Mouse (Mus musculus) layer of hippocampus, adult 2 months (tissue): ENCODE measurements around the gene Gpd1. TPM values are rescaled to one million over a fixed set of nuclear protein-coding genes. Genes with fewer than 3 reads are reported as not detected.
"Not testable (repeated sequence)": the region's sequence is repeated elsewhere in the genome, so short reads cannot be mapped to it uniquely, and the experiment has no call there.

Source experiments
- DNase-seq, 2 experiments: peaks; one replicate each; pipeline ENCODE4 v3.0.0; 2022; ENCODE audit warnings: low spot score in 2 of 2
- H3K27ac ChIP-seq: fragments of 200-600 bp; 2 replicates; pipeline ENCODE4 v1.8.1; 2022
- H3K4me3 ChIP-seq: fragments of 200-600 bp; 2 replicates; pipeline ENCODE4 v1.8.1; 2022; ENCODE audit warnings: mild to moderate bottlenecking
- CTCF ChIP-seq: fragments of 200-600 bp; conservative IDR thresholded peaks from 2 replicates; pipeline ENCODE4 v1.8.1; 2022; ENCODE audit warnings: antibody characterized with exemption, mild to moderate bottlenecking, moderate library complexity
- total RNA-seq, 2 experiments: library from RNA; stranded (reverse); gene quantifications; 2 replicates each; pipeline ENCODE4 v1.2.3; 2021

Gene Gpd1
- total RNA-seq, 2 experiments from 2014 or later: 142 to 148 TPM

DNA sequence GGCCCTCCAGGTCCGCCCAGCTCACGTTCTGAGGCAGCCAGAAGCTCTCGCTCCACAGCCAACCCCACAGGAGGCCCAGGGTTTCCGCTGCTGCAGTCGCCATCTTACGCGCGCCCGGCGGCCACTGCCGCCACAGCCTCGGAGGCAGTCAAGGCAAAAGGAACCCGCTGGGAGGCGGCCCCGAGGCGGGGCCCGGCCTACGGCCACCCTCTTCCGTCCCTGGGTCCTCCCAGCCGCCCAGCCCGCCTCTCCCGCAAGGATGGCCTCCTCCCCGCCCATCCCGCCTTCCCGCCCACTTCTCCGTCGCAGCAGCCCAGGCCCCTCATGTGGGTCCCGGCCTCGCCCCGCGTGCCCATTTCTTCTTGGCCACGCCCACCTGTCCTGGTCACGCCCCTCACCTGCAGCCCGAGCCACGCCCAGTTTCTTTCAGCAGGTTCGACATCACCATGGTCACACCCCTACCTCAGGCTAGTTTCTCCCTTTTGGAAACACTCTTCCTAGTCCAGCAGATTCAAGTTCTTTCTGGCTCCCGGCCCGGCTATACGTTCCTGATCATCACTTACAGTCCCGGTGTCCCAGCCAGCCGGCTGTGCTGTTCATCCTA, 55.1 kb downstream of the Gpd1 start:
- H3K27ac ChIP-seq: peak overlapping the region; percentile 93
- peak overlapping the region; percentile 92 for H3K4me3 ChIP-seq
- TF ChIP-seq CTCF: peak; percentile 59
- DNase-seq: peak; percentile 82 to 83

GRCm38 (mm10) chr15:99772881-99772924, 55.4 kb downstream of the Gpd1 start, which contains the start of gene Cers5:
Gene Cers5, minus strand, starts transcription at chr15:99772885.
- H3K27ac ChIP-seq: peak within 1 kb of the TSS; percentile 93
- DNase-seq: not testable (repeated sequence)
- H3K4me3 ChIP-seq: peak within 1 kb of the TSS; percentile 92

GRCm38 (mm10) chr15:99772925-99773324, 55.6 kb downstream of the Gpd1 start:
- DNase-seq: no peak
- no peak for TF ChIP-seq CTCF
- Histone ChIP-seq H3K27ac (no peak overlapping the region), H3K4me3 (no peak overlapping the region)

Other genes with a start within 250 kb of the Gpd1 start
- gene Bcdin3d, start 242.8 kb upstream of the Gpd1 start, total RNA-seq: 1 to 10 TPM; 4.0 to 5.5 TPM
- 100 to 1,000 TPM; 394 to 431 TPM for gene Faim2, start 189.3 kb upstream of the Gpd1 start, total RNA-seq
- gene Aqp2, start 138.5 kb upstream of the Gpd1 start, total RNA-seq: not detected
- not detected for gene Aqp5, start 126.7 kb upstream of the Gpd1 start, total RNA-seq
- gene Aqp6, start 116.1 kb upstream of the Gpd1 start, total RNA-seq: under 1 TPM in 1 of 2 experiments, not detected in 1; 0.26 TPM
- 1 to 10 TPM; 5.0 to 5.2 TPM for gene Racgap1, start 65.9 kb upstream of the Gpd1 start, total RNA-seq
- gene Asic1, start 47.1 kb upstream of the Gpd1 start, total RNA-seq: 10 to 100 TPM; 33.9 to 37.3 TPM
- gene Smarcd1, start 15.4 kb upstream of the Gpd1 start, total RNA-seq: 100 to 1,000 TPM; 118 to 123 TPM
- 1 to 10 TPM; 3.9 to 7.1 TPM for gene Gm17349, start 12.0 kb upstream of the Gpd1 start, total RNA-seq
- gene Cox14, start 8.1 kb downstream of the Gpd1 start, total RNA-seq: 100 to 1,000 TPM; 113 to 125 TPM
- 10 to 100 TPM; 28.4 to 29.9 TPM for gene Cers5, start 55.4 kb downstream of the Gpd1 start, total RNA-seq
- 10 to 100 TPM; 11.0 to 12.1 TPM for gene Lima1, start 157.9 kb downstream of the Gpd1 start, total RNA-seq
- gene Fam186a, start 249.5 kb downstream of the Gpd1 start, total RNA-seq: under 1 TPM in 1 of 2 experiments, not detected in 1; 0.08 TPM